In the genomic region with DNA sequence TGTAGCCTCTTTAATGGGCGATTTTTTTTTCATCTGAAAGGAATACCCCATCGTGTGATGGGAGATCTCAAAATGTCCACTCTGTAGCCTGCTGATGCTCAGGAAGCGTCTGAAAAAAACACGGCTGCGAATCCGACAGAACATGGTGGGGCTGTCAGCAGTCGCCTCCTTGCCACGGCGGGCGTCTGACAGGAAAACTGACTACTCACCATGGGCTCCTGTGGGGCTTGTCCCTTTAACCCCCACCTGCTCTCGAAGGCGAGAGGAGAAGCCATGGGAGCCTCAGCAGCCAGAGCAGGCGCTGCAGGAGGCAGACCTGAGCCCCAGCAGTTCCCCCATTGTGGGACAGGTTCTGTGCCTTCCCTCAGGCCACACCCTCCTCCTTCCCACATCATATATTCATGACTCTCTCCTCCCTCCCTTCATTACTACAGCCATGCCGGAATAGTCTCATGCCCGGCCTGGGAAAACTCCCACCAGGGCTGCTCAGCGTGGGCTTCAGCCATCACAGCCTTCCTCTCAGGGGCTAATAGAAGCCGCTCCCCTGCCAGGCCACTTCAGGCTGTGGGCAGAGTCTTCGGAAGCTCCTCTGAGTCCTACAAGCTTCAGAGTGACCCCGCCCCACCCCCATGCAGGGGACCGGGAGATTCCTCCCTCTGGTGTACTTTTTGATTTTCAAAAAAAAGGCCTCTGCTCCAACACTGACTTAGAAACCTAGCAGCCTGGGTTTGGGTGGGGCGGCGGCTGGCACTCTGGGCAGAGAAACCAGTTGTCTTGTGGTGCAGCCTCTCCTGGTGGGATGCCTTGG, we compare ENCODE assay signal across 8 mouse cellular contexts. TPM values are rescaled to one million over a fixed set of nuclear protein-coding genes. Genes with fewer than 3 reads are reported as not detected.
A peak's percentile ranks its signal among the peaks of the same experiment; 100 is the strongest.
DNase-seq lines count a peak whose midpoint lies in the region; TF ChIP-seq lines count a peak whose summit lies in the region.

No protein-coding gene starts in this region.

- no peaks in the 10 kb centered on the region for H3K4me1 ChIP-seq in cortical plate, adult 2 months (ENCODE audit: control insufficient read depth, insufficient read depth, low read length)
- peaks cover 30% of the 10 kb centered on the region for H3K4me1 ChIP-seq in olfactory bulb, adult 2 months (ENCODE audit: control insufficient read depth, insufficient read depth, low read length)

- TF ChIP-seq CTCF in cortical plate, adult 2 months (IDR thresholded peaks at IDR 0.05; ENCODE audit: extremely low read depth, insufficient read depth, low read length): no peak
- TF ChIP-seq CTCF in left cerebral cortex, adult 2 months (IDR thresholded peaks at IDR 0.05): no peak
- no peak for TF ChIP-seq CTCF in olfactory bulb, adult 2 months (IDR thresholded peaks at IDR 0.05; ENCODE audit: insufficient read depth, low read depth, low read length)

- peak; percentile 53; the same call in 1 of the 2 replicates for TF ChIP-seq POLR2A in cortical plate, adult 2 months (IDR thresholded peaks at IDR 0.05; ENCODE audit: extremely low read depth, insufficient read depth, low read length)
- no peak for TF ChIP-seq POLR2A in olfactory bulb, adult 2 months (IDR thresholded peaks at IDR 0.05; ENCODE audit: insufficient read depth, low read depth, low read length)

- H3K4me3 ChIP-seq in cortical plate, adult 2 months (ENCODE audit: insufficient read depth, low read length): peak overlapping the region; percentile 44
- peak overlapping the region; percentile 62 for H3K4me3 ChIP-seq in left cerebral cortex, adult 2 months
- peak overlapping the region; percentile 67 for H3K4me3 ChIP-seq in olfactory bulb, adult 2 months (ENCODE audit: insufficient read depth, low read depth, low read length)

- no peak overlapping the region for H3K27ac ChIP-seq in cortical plate, adult 2 months (ENCODE audit: insufficient read depth, low read length)
- peak overlapping the region; percentile 41; the same call in 1 of the 2 replicates for H3K27ac ChIP-seq in left cerebral cortex, adult 2 months
- peak overlapping the region; percentile 20; the same call in 1 of the 2 replicates for H3K27ac ChIP-seq in olfactory bulb, adult 2 months (ENCODE audit: insufficient read depth, low read depth, low read length)

- 19% methylated on average over 22 of the region's 22 CpGs for WGBS in olfactory bulb, adult 2 months

- intact Hi-C loops in left cerebral cortex, adult 2 months (cut with DNase I): loop anchor here (5.0 kb wide), 2 partner anchors 44 to 114 kb away; partner anchors contain the start of genes Pebp1 and Wsb2

- DNase-seq in kidney, postnatal 4 days: peak; percentile 9 to 22
- no peak for DNase-seq in kidney, postnatal 36 days
- peak; percentile 23 to 51 for DNase-seq in left cerebral cortex, adult 2 months (ENCODE audit: extremely low spot score in 1 of 2, low spot score in 2 of 2)
- no peak for DNase-seq in thymus, postnatal 14 days
- no peak for DNase-seq in lung, postnatal 10 days
- DNase-seq in urinary bladder, postnatal 25 days (ENCODE audit: low spot score): no peak

RNA-seq across cellular contexts. Expression of gene Pebp1, which starts 44.5 kb away (rescaled TPM):
- polyA plus RNA-seq in cortical plate, adult 2 months (2012; rRNA removed): 738 and 746 TPM in 2 replicates
- total RNA-seq in left cerebral cortex, adult 2 months (2021): 100 to 1,000 TPM; 647 to 672 TPM
- not detected in 2 replicates for polyA plus RNA-seq in olfactory bulb, adult 2 months (2012; ENCODE audit: insufficient read depth, insufficient read length, low replicate concordance, missing spikeins)

Comparison
In these comparisons a context has a peak if more than half of its experiments do, and no peak if none do; other contexts are left out.
1. DNase-seq: peak in kidney, postnatal 4 days (2 of 2) and left cerebral cortex, adult 2 months (2 of 2); none in kidney, postnatal 36 days (0 of 2), thymus, postnatal 14 days (single experiment), lung, postnatal 10 days (single experiment) and urinary bladder, postnatal 25 days (single experiment).
2. Peak in every context shown above with its lines, with median percentiles within 50 percentile points of each other: H3K4me3 ChIP-seq.